Mouse (Mus musculus): ENCODE data around the gene Olfr465-ps1. TPM values are rescaled to one million over a fixed set of nuclear protein-coding genes. Genes with fewer than 3 reads are reported as not detected.
A peak's percentile ranks its signal among the peaks of the same experiment; 100 is the strongest.

The Olfr465-ps1 gene
- polyA plus RNA-seq, 2 experiments: not detected

- DNase-seq (ENCODE audit: low read depth in 3 of 3, low spot score in 3 of 3): peak in 2 of 3 experiments; percentile 31 to 45
Measured at GRCm38 (mm10) chr13:65111961-65112360, 25.9 kb upstream of the Olfr465-ps1 start.

GRCm38 (mm10) chr13:65112459-65113110, 25.3 kb upstream of the Olfr465-ps1 start, which contains the start of gene Mfsd14b:
Gene Mfsd14b (minus strand): TSS chr13:65112975.
- Histone ChIP-seq H3K9me3 (ENCODE audit: control insufficient read depth, low read length) (no peaks in the 10 kb centered on the region), H3K4me2 (ENCODE audit: low read depth) (peak within 1 kb of the TSS; percentile 92), H3K4me1 (replicated peaks; ENCODE audit: control insufficient read depth in 2 of 2, insufficient read depth in 2 of 2, low read length in 1 of 2) (peaks cover 4 to 8% of the 10 kb centered on the region in 2 experiments; a peak in 3 of 4 replicates), H3K9ac (replicated peaks) (peak within 1 kb of the TSS; percentile 92), H3K27me3 (ENCODE audit: control insufficient read depth, insufficient read depth, low read length) (no peaks in the 10 kb centered on the region), H3K36me3 (replicated peaks; ENCODE audit: control insufficient read depth, insufficient read depth, low read depth) (no peaks in the 10 kb centered on the region), H3K27ac (peak within 1 kb of the TSS; percentile 92), H3K4me3 (ENCODE audit: insufficient read depth in 1 of 2, low read depth in 2 of 2, low read length in 2 of 2) (peak within 1 kb of the TSS; percentile 92 to 96)
- peak; percentile 84 to 89 (median 86) for DNase-seq (ENCODE audit: low read depth in 3 of 3, low spot score in 3 of 3)
- TF ChIP-seq CTCF (IDR thresholded peaks at IDR 0.05; ENCODE audit: low read depth): no peak
- no peak for TF ChIP-seq EP300 (IDR thresholded peaks at IDR 0.05; ENCODE audit: low read depth)
- ATAC-seq (ENCODE audit: insufficient read depth): peak; percentile 97
- WGBS (ENCODE audit: insufficient replicate concordance): under 1% methylated on average over 60 of the region's 60 CpGs

More at GRCm38 (mm10) chr13:65111961-65112360, 25.9 kb upstream of the Olfr465-ps1 start:
- peak overlapping the region; percentile 92 for H3K4me2 ChIP-seq (ENCODE audit: low read depth)
- H3K4me1 ChIP-seq (replicated peaks; ENCODE audit: control insufficient read depth in 2 of 2, insufficient read depth in 2 of 2, low read length in 1 of 2): peaks cover 4 to 8% of the 10 kb centered on the region in 2 experiments; a peak in 3 of 4 replicates
- H3K9me3 ChIP-seq (ENCODE audit: control insufficient read depth, low read length): no peaks in the 10 kb centered on the region
- peak overlapping the region; percentile 92 for H3K9ac ChIP-seq (replicated peaks)
- H3K36me3 ChIP-seq (replicated peaks; ENCODE audit: control insufficient read depth, insufficient read depth, low read depth): no peaks in the 10 kb centered on the region
- peak overlapping the region; percentile 92 to 96 for H3K4me3 ChIP-seq (ENCODE audit: insufficient read depth in 1 of 2, low read depth in 2 of 2, low read length in 2 of 2)
- TF ChIP-seq EP300 (IDR thresholded peaks at IDR 0.05; ENCODE audit: low read depth): no peak
- no peak for TF ChIP-seq CTCF (IDR thresholded peaks at IDR 0.05; ENCODE audit: low read depth)
- 2% methylated on average over 5 of the region's 5 CpGs for WGBS (ENCODE audit: insufficient replicate concordance)
- peak overlapping the region; percentile 92 for H3K27ac ChIP-seq
- peak; percentile 42 for ATAC-seq (ENCODE audit: insufficient read depth)
- no peaks in the 10 kb centered on the region for H3K27me3 ChIP-seq (ENCODE audit: control insufficient read depth, insufficient read depth, low read length)

DNA sequence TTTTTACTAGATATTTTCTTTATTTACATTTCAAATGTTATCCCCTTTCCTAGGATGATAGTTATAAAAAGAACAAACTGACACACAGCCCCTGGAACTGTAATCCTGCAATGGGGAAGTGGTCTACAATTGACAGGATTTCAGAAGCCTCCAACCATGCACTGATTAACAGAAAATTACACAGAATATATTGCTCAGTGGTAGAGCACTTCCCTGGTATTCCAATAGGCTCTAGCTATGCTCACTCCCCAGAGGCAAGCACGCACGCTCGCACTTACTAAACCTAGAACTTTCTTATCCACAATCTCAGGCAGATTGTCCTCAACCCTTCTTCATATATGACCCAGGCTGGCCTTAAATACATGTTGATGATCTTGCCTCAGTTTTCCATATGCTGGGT, 24.6 kb upstream of the Olfr465-ps1 start:
- Histone ChIP-seq H3K9me3 (ENCODE audit: control insufficient read depth, low read length) (no peaks in the 10 kb centered on the region), H3K4me1 (replicated peaks; ENCODE audit: control insufficient read depth in 2 of 2, insufficient read depth in 2 of 2, low read length in 1 of 2) (peaks cover 4 to 8% of the 10 kb centered on the region in 2 experiments; a peak in 3 of 4 replicates), H3K36me3 (replicated peaks; ENCODE audit: control insufficient read depth, insufficient read depth, low read depth) (no peaks in the 10 kb centered on the region), H3K27me3 (ENCODE audit: control insufficient read depth, insufficient read depth, low read length) (no peaks in the 10 kb centered on the region), H3K4me2 (ENCODE audit: low read depth) (peak overlapping the region; percentile 92), H3K9ac (replicated peaks) (peak overlapping the region; percentile 92), H3K4me3 (ENCODE audit: insufficient read depth in 1 of 2, low read depth in 2 of 2, low read length in 2 of 2) (peak overlapping the region; percentile 92 to 96), H3K27ac (peak overlapping the region; percentile 65)
- 69% methylated on average over 3 of the region's 3 CpGs for WGBS (ENCODE audit: insufficient replicate concordance)
- no peak for DNase-seq (ENCODE audit: low read depth in 3 of 3, low spot score in 3 of 3)
- TF ChIP-seq CTCF (IDR thresholded peaks at IDR 0.05; ENCODE audit: low read depth) (no peak), EP300 (IDR thresholded peaks at IDR 0.05; ENCODE audit: low read depth) (no peak)
- no peak for ATAC-seq (ENCODE audit: insufficient read depth)

- WGBS (ENCODE audit: insufficient replicate concordance): 43% methylated on average over 3 of the region's 3 CpGs
- no peaks in the 10 kb centered on the region for H3K36me3 ChIP-seq (replicated peaks; ENCODE audit: control insufficient read depth, insufficient read depth, low read depth)
- peak; percentile 45 for ATAC-seq (ENCODE audit: insufficient read depth)
- no peak overlapping the region for H3K9ac ChIP-seq (replicated peaks)
- no peak overlapping the region for H3K27ac ChIP-seq
- no peak overlapping the region for H3K4me2 ChIP-seq (ENCODE audit: low read depth)
- H3K9me3 ChIP-seq (ENCODE audit: control insufficient read depth, low read length): no peaks in the 10 kb centered on the region
- no peak for DNase-seq (ENCODE audit: low read depth in 3 of 3, low spot score in 3 of 3)
- peaks cover 8 to 15% of the 10 kb centered on the region in 2 experiments for H3K4me1 ChIP-seq (replicated peaks; ENCODE audit: control insufficient read depth in 2 of 2, insufficient read depth in 2 of 2, low read length in 1 of 2)
- TF ChIP-seq EP300 (IDR thresholded peaks at IDR 0.05; ENCODE audit: low read depth) (no peak), CTCF (IDR thresholded peaks at IDR 0.05; ENCODE audit: low read depth) (no peak)
- H3K4me3 ChIP-seq (ENCODE audit: insufficient read depth in 1 of 2, low read depth in 2 of 2, low read length in 2 of 2): no peak overlapping the region
- H3K27me3 ChIP-seq (ENCODE audit: control insufficient read depth, insufficient read depth, low read length): no peaks in the 10 kb centered on the region
Measured at GRCm38 (mm10) chr13:65120984-65121383, 16.9 kb upstream of the Olfr465-ps1 start.

GRCm38 (mm10) chr13:65122111-65122510, 15.8 kb upstream of the Olfr465-ps1 start:
- no peak for TF ChIP-seq CTCF (IDR thresholded peaks at IDR 0.05; ENCODE audit: low read depth)
- TF ChIP-seq EP300 (IDR thresholded peaks at IDR 0.05; ENCODE audit: low read depth): peak; percentile 79
- H3K27ac ChIP-seq: peak overlapping the region; percentile 31
- H3K9ac ChIP-seq (replicated peaks): no peak overlapping the region
- no peak overlapping the region for H3K4me3 ChIP-seq (ENCODE audit: insufficient read depth in 1 of 2, low read depth in 2 of 2, low read length in 2 of 2)
- no peaks in the 10 kb centered on the region for H3K36me3 ChIP-seq (replicated peaks; ENCODE audit: control insufficient read depth, insufficient read depth, low read depth)
- H3K4me1 ChIP-seq (replicated peaks; ENCODE audit: control insufficient read depth in 2 of 2, insufficient read depth in 2 of 2, low read length in 1 of 2): peaks cover 8 to 15% of the 10 kb centered on the region in 2 experiments
- H3K4me2 ChIP-seq (ENCODE audit: low read depth): peak overlapping the region; percentile 55
- ATAC-seq (ENCODE audit: insufficient read depth): peak; percentile 87
- WGBS (ENCODE audit: insufficient replicate concordance): 34% methylated on average over 1 of the region's 1 CpGs
- no peaks in the 10 kb centered on the region for H3K9me3 ChIP-seq (ENCODE audit: control insufficient read depth, low read length)
- DNase-seq (ENCODE audit: low read depth in 3 of 3, low spot score in 3 of 3): peak; percentile 49 to 54 (median 54)
- H3K27me3 ChIP-seq (ENCODE audit: control insufficient read depth, insufficient read depth, low read length): no peaks in the 10 kb centered on the region
